Mouse (Mus musculus) neural tube, embryonic 14.5 days (tissue): Measurements from ENCODE around the gene Ssh2. TPM values are rescaled to one million over a fixed set of nuclear protein-coding genes. Genes with fewer than 3 reads are reported as not detected.

Experiments used
- ATAC-seq: fragments of 200-750 bp; cut with Nextera tagmentation; 2 replicates; pipeline ENCODE4 v1.8.0; 2017; ENCODE audit warnings: low read depth, mild to moderate bottlenecking, moderate TSS enrichment, moderate library complexity
- H3K27ac ChIP-seq: fragments of 300-500 bp; sonication (generic); 2 replicates; pipeline ENCODE4 v1.5.1; 2014; ENCODE audit warnings: low read depth, mild to moderate bottlenecking, control low read depth, low read length, moderate library complexity, mixed read lengths
- H3K27me3 ChIP-seq: fragments of 300-500 bp; sonication (generic); 2 replicates; pipeline ENCODE4 v1.6.1; 2014; ENCODE audit warnings: low read length; ENCODE audit not compliant: control insufficient read depth, insufficient read depth
- H3K36me3 ChIP-seq: fragments of 300-500 bp; sonication (generic); 2 replicates; pipeline ENCODE4 v1.6.1; 2014; ENCODE audit warnings: low read length, mixed read lengths; ENCODE audit not compliant: control insufficient read depth, insufficient read depth
- H3K4me1 ChIP-seq: fragments of 300-500 bp; sonication (generic); 2 replicates; pipeline ENCODE4 v1.6.1; 2014; ENCODE audit warnings: low read length; ENCODE audit not compliant: control insufficient read depth, insufficient read depth
- H3K4me2 ChIP-seq: fragments of 300-500 bp; sonication (generic); 2 replicates; pipeline ENCODE4 v1.6.1; 2014; ENCODE audit warnings: mild to moderate bottlenecking, low read depth, low read length, control low read depth
- H3K4me3 ChIP-seq: fragments of 300-500 bp; sonication (generic); 2 replicates; pipeline ENCODE4 v1.5.1; 2014; ENCODE audit warnings: low read depth, low read length, control low read depth, mixed read lengths
- H3K9ac ChIP-seq: fragments of 300-500 bp; sonication (generic); replicated peaks from 2 replicates; pipeline ENCODE4 v1.6.1; 2014; ENCODE audit warnings: low read depth, mild to moderate bottlenecking, control low read depth, low read length, mixed read lengths
- H3K9me3 ChIP-seq: fragments of 300-500 bp; sonication (generic); 2 replicates; pipeline ENCODE4 v1.6.1; 2016; ENCODE audit warnings: low read length; ENCODE audit not compliant: control insufficient read depth
- WGBS: fragments of 180-500 bp; shearing (Covaris S2); extraction: QIAGEN DNeasy Blood & Tissue Kit; methylation state at CpG from one replicate; pipeline ENCODE4 v1.1.7; 2014; 5-methylcytosine and 5-hydroxymethylcytosine counted together
- polyA plus RNA-seq: library from polyadenylated mRNA; unstranded; fragments of >200 nt; fragmentation: Nextera tagmentation; extraction: Ambion mirVana; gene quantifications from 2 replicates; pipeline ENCODE4 v1.2.1, GENCODE M21; 2014

Ssh2 gene
- polyA plus RNA-seq, 1 experiment from 2014 or later, result 21.9 TPM

DNA sequence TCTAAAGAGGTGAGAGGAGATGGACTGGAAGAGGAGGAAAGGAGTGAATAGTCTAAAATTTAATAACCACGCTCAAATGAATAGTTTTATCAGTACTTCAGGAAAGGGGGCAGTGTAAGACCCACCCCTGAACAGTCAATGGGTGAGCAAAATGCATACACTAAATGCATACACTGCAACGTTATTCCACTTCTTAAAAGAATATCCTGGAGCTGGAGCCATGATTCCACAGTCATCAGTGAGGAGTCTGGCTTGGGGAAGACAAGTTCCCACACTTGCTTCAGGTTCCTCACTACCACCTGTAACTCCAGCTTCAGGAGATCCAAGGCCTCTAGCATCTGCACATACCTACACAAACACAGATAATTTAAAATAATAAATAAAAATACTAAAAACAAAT lies 133.6 kb downstream of the Ssh2 start:
- H3K9me3 ChIP-seq, result no peaks in the 10 kb centered on the region
- no peaks in the 10 kb centered on the region for H3K36me3 ChIP-seq
- no peak overlapping the region for H3K4me3 ChIP-seq
- no peaks in the 10 kb centered on the region for H3K27me3 ChIP-seq
- no peak overlapping the region for H3K9ac ChIP-seq
- no peak overlapping the region for H3K4me2 ChIP-seq
- WGBS, result 81% methylated on average over 2 of the region's 2 CpGs
- H3K27ac ChIP-seq, result no peak overlapping the region
- no peaks in the 10 kb centered on the region for H3K4me1 ChIP-seq
- no peak for ATAC-seq

GRCm38 (mm10) chr11:77355055-77355454 lies 139.0 kb downstream of the Ssh2 start:
- no peak overlapping the region for H3K9ac ChIP-seq
- H3K27me3 ChIP-seq, result no peaks in the 10 kb centered on the region
- no peak overlapping the region for H3K27ac ChIP-seq
- ATAC-seq, result no peak
- no peak overlapping the region for H3K4me2 ChIP-seq
- no peaks in the 10 kb centered on the region for H3K36me3 ChIP-seq
- 91% methylated on average over 3 of the region's 3 CpGs for WGBS
- H3K9me3 ChIP-seq, result no peaks in the 10 kb centered on the region
- no peaks in the 10 kb centered on the region for H3K4me1 ChIP-seq
- H3K4me3 ChIP-seq, result no peak overlapping the region

DNA sequence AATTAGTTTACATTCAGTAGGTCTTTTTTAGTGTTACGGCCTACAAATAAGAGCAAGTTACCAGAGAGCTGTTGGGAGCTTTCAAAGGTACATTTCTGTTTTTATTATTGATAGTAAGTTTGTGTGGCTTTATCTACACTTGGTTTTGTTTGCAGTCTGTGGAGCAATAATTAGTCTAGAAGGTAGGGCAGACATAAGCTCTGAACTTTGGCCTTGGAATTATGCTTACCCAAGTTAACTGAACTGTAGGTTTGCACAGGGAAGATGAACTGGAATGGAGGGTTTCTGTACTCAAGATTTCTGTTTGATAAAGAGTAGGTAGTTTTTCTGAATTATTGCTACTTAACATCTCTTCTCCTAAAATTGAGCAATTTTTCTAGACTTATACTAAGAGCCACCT lies 141.8 kb downstream of the Ssh2 start:
- ATAC-seq, result no peak
- Histone ChIP-seq H3K27me3 (no peaks in the 10 kb centered on the region), H3K4me3 (no peak overlapping the region), H3K27ac (no peak overlapping the region), H3K9ac (no peak overlapping the region), H3K36me3 (no peaks in the 10 kb centered on the region), H3K4me1 (no peaks in the 10 kb centered on the region), H3K9me3 (no peaks in the 10 kb centered on the region), H3K4me2 (no peak overlapping the region)
- 95% methylated on average over 1 of the region's 1 CpGs for WGBS

GRCm38 (mm10) chr11:77363476-77363875 lies 147.4 kb downstream of the Ssh2 start:
- Histone ChIP-seq H3K27ac (no peak overlapping the region), H3K36me3 (no peaks in the 10 kb centered on the region), H3K9me3 (no peaks in the 10 kb centered on the region), H3K27me3 (no peaks in the 10 kb centered on the region), H3K4me3 (no peak overlapping the region), H3K9ac (no peak overlapping the region), H3K4me1 (no peaks in the 10 kb centered on the region), H3K4me2 (no peak overlapping the region)
- ATAC-seq, result no peak
- 79% methylated on average over 2 of the region's 2 CpGs for WGBS

GRCm38 (mm10) chr11:77364376-77364775 lies 148.3 kb downstream of the Ssh2 start:
- Histone ChIP-seq H3K36me3 (no peaks in the 10 kb centered on the region), H3K27me3 (no peaks in the 10 kb centered on the region), H3K4me3 (no peak overlapping the region), H3K9ac (no peak overlapping the region), H3K27ac (no peak overlapping the region), H3K4me1 (no peaks in the 10 kb centered on the region), H3K4me2 (no peak overlapping the region), H3K9me3 (no peaks in the 10 kb centered on the region)
- ATAC-seq, result no peak
- WGBS, result 64% methylated on average over 1 of the region's 1 CpGs

GRCm38 (mm10) chr11:77365706-77366386 lies 149.8 kb downstream of the Ssh2 start:
- H3K27ac ChIP-seq, result no peak overlapping the region
- no peaks in the 10 kb centered on the region for H3K9me3 ChIP-seq
- H3K27me3 ChIP-seq, result no peaks in the 10 kb centered on the region
- H3K9ac ChIP-seq, result no peak overlapping the region
- 92% methylated on average over 6 of the region's 6 CpGs for WGBS
- no peak overlapping the region for H3K4me2 ChIP-seq
- H3K36me3 ChIP-seq, result no peaks in the 10 kb centered on the region
- H3K4me1 ChIP-seq, result no peaks in the 10 kb centered on the region
- no peak for ATAC-seq
- no peak overlapping the region for H3K4me3 ChIP-seq

GRCm38 (mm10) chr11:77367541-77368270 lies 151.6 kb downstream of the Ssh2 start:
- H3K9ac ChIP-seq, result no peak overlapping the region
- H3K9me3 ChIP-seq, result no peaks in the 10 kb centered on the region
- no peak overlapping the region for H3K4me3 ChIP-seq
- H3K27me3 ChIP-seq, result no peaks in the 10 kb centered on the region
- 95% methylated on average over 9 of the region's 9 CpGs for WGBS
- no peak for ATAC-seq
- no peaks in the 10 kb centered on the region for H3K36me3 ChIP-seq
- no peak overlapping the region for H3K4me2 ChIP-seq
- H3K4me1 ChIP-seq, result no peaks in the 10 kb centered on the region
- H3K27ac ChIP-seq, result no peak overlapping the region

DNA sequence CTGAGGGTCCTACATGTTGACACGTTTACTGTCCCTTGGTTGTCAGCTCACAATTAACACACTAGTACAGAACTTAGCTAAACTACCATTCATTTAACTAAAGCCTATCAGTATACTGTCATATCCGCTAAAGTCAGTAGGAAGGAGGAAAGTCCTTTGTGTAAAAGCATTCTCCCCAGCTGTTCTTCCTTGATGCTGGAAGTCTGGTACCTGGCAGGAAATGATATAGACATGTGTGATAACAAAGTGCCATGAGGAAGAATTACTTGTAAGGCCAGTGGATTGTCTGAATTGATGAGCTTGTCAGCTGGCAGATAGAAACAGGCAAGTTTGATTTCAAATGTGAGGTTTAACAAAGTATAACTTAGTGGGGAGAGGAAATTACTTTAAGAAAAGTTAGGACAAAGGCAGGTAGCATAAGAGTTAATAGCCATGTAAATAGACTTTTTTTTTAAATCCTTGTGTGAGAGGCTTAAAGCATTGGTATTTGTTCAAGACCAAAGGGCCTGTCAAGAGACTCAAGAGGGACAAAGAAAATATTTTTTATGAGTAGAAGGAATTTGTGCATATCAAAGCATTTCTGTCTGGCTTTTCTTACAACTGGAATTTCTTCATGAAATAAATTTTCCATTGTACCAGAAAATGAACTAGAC lies 153.2 kb downstream of the Ssh2 start:
- H3K4me3 ChIP-seq, result no peak overlapping the region
- no peak overlapping the region for H3K9ac ChIP-seq
- 90% methylated on average over 2 of the region's 2 CpGs for WGBS
- H3K27me3 ChIP-seq, result no peaks in the 10 kb centered on the region
- no peaks in the 10 kb centered on the region for H3K4me1 ChIP-seq
- no peaks in the 10 kb centered on the region for H3K36me3 ChIP-seq
- H3K4me2 ChIP-seq, result no peak overlapping the region
- H3K27ac ChIP-seq, result no peak overlapping the region
- no peak for ATAC-seq
- H3K9me3 ChIP-seq, result no peaks in the 10 kb centered on the region

GRCm38 (mm10) chr11:77369841-77370191 lies 153.7 kb downstream of the Ssh2 start:
- H3K4me3 ChIP-seq, result no peak overlapping the region
- no peaks in the 10 kb centered on the region for H3K4me1 ChIP-seq
- no peaks in the 10 kb centered on the region for H3K27me3 ChIP-seq
- H3K9me3 ChIP-seq, result no peaks in the 10 kb centered on the region
- 81% methylated on average over 2 of the region's 2 CpGs for whole genome bisulfite sequencing
- H3K27ac ChIP-seq, result no peak overlapping the region
- no peaks in the 10 kb centered on the region for H3K36me3 ChIP-seq
- H3K4me2 ChIP-seq, result no peak overlapping the region
- H3K9ac ChIP-seq, result no peak overlapping the region
- no peak for ATAC-seq
